Mouse (Mus musculus) erythroblast, embryonic 14.5 days (primary cell): ENCODE data around the gene Rnf103. TPM values are rescaled to one million over a fixed set of nuclear protein-coding genes. Genes with fewer than 3 reads are reported as not detected.
A peak's percentile ranks its signal among the peaks of the same experiment; 100 is the strongest.

Experiments
- H3K27me3 ChIP-seq: 2 replicates; pipeline ENCODE4 v1.6.1; 2012; ENCODE audit warnings: inconsistent platforms; ENCODE audit not compliant: control insufficient read depth
- H3K36me3 ChIP-seq: 2 replicates; pipeline ENCODE4 v1.6.1; 2012; ENCODE audit warnings: mild to moderate bottlenecking, inconsistent platforms; ENCODE audit not compliant: control insufficient read depth
- H3K4me1 ChIP-seq: 2 replicates; pipeline ENCODE4 v1.6.1; 2012; ENCODE audit warnings: inconsistent platforms; ENCODE audit not compliant: control insufficient read depth
- H3K4me3 ChIP-seq: replicated peaks from 2 replicates; pipeline ENCODE3; 2012; ENCODE audit warnings: moderate library complexity, mild to moderate bottlenecking, inconsistent platforms
- H3K9me3 ChIP-seq: 2 replicates; pipeline ENCODE4 v1.6.1; 2012; ENCODE audit warnings: low read length, inconsistent platforms, mixed read lengths; ENCODE audit not compliant: control insufficient read depth
- GATA1 ChIP-seq: IDR thresholded peaks from 2 replicates; pipeline ENCODE4 v1.6.1; 2012; ENCODE audit warnings: low read length, inconsistent platforms, mixed read lengths
- TAL1 ChIP-seq: IDR thresholded peaks from 3 replicates; pipeline ENCODE4 v1.6.1; 2012; ENCODE audit warnings: low read length, inconsistent platforms, mixed read lengths
- polyA plus RNA-seq: library from polyadenylated mRNA; stranded (reverse); fragments of >175 nt; gene quantifications from 2 replicates; pipeline ENCODE4 v1.2.3, GENCODE M21; 2012

The Rnf103 gene
- polyA plus RNA-seq, 1 experiment = 0.36 TPM

- Histone ChIP-seq H3K9me3 (no peaks in the 10 kb centered on the region), H3K36me3 (no peaks in the 10 kb centered on the region), H3K4me1 (no peaks in the 10 kb centered on the region), H3K27me3 (peaks cover 3% of the 10 kb centered on the region), H3K4me3 (no peak overlapping the region)
- TF ChIP-seq GATA1 (no peak), TAL1 (no peak)
Measured at GRCm38 (mm10) chr6:71486226-71486625, 7.5 kb upstream of the Rnf103 start.

- Histone ChIP-seq H3K27me3 (peaks cover 3% of the 10 kb centered on the region), H3K36me3 (no peaks in the 10 kb centered on the region)
- no peak for TF ChIP-seq TAL1
- no peak for TF ChIP-seq GATA1
Measured at GRCm38 (mm10) chr6:71486867-71487266, 6.8 kb upstream of the Rnf103 start.

GRCm38 (mm10) chr6:71487966-71488365 is 5.7 kb upstream of the Rnf103 start:
- no peaks in the 10 kb centered on the region for H3K36me3 ChIP-seq
- H3K4me3 ChIP-seq = no peak overlapping the region
- TF ChIP-seq GATA1 (no peak), TAL1 (no peak)
- H3K9me3 ChIP-seq = no peaks in the 10 kb centered on the region
- peaks cover 12% of the 10 kb centered on the region for H3K27me3 ChIP-seq
- no peaks in the 10 kb centered on the region for H3K4me1 ChIP-seq

More at GRCm38 (mm10) chr6:71486867-71487266, 6.8 kb upstream of the Rnf103 start:
- Histone ChIP-seq H3K4me1 (no peaks in the 10 kb centered on the region), H3K9me3 (no peaks in the 10 kb centered on the region), H3K4me3 (no peak overlapping the region)

GRCm38 (mm10) chr6:71492136-71492535 is 1.6 kb upstream of the Rnf103 start:
- peaks cover 18% of the 10 kb centered on the region for H3K27me3 ChIP-seq
- peaks cover 24% of the 10 kb centered on the region for H3K4me1 ChIP-seq
- H3K4me3 ChIP-seq = no peak overlapping the region
- H3K36me3 ChIP-seq = peaks cover 3% of the 10 kb centered on the region
- H3K9me3 ChIP-seq = no peaks in the 10 kb centered on the region
- TF ChIP-seq GATA1 (no peak), TAL1 (no peak)

- Histone ChIP-seq H3K27me3 (peaks cover 18% of the 10 kb centered on the region), H3K36me3 (peaks cover 9% of the 10 kb centered on the region), H3K9me3 (no peaks in the 10 kb centered on the region), H3K4me3 (peak overlapping the region; percentile 93), H3K4me1 (peaks cover 24% of the 10 kb centered on the region)
- TF ChIP-seq GATA1 (no peak), TAL1 (no peak)
Measured at GRCm38 (mm10) chr6:71492756-71493674, 679 bp upstream of the Rnf103 start.

GRCm38 (mm10) chr6:71494341-71495020 is 787 bp downstream of the Rnf103 start:
- Histone ChIP-seq H3K27me3 (peaks cover 18% of the 10 kb centered on the region), H3K9me3 (no peaks in the 10 kb centered on the region), H3K4me1 (peaks cover 24% of the 10 kb centered on the region), H3K4me3 (peak overlapping the region; percentile 93), H3K36me3 (peaks cover 18% of the 10 kb centered on the region)
- no peak for TF ChIP-seq TAL1
- no peak for TF ChIP-seq GATA1

- Histone ChIP-seq H3K4me1 (peaks cover 2% of the 10 kb centered on the region), H3K4me3 (no peak overlapping the region), H3K27me3 (no peaks in the 10 kb centered on the region), H3K36me3 (peaks cover 37% of the 10 kb centered on the region), H3K9me3 (no peaks in the 10 kb centered on the region)
- TF ChIP-seq TAL1 = no peak
- no peak for TF ChIP-seq GATA1
Measured at GRCm38 (mm10) chr6:71500575-71500974, 6.9 kb downstream of the Rnf103 start.

GRCm38 (mm10) chr6:71503001-71503400 is 9.3 kb downstream of the Rnf103 start:
- TF ChIP-seq GATA1 = no peak
- no peak for TF ChIP-seq TAL1
- Histone ChIP-seq H3K9me3 (no peaks in the 10 kb centered on the region), H3K4me3 (no peak overlapping the region), H3K36me3 (peaks cover 34% of the 10 kb centered on the region), H3K4me1 (no peaks in the 10 kb centered on the region), H3K27me3 (no peaks in the 10 kb centered on the region)

- no peak overlapping the region for H3K4me3 ChIP-seq
Measured at GRCm38 (mm10) chr6:71503670-71504069, 10.0 kb downstream of the Rnf103 start.

More at GRCm38 (mm10) chr6:71503670-71504069, 10.0 kb downstream of the Rnf103 start:
- Histone ChIP-seq H3K27me3 (no peaks in the 10 kb centered on the region), H3K36me3 (peaks cover 36% of the 10 kb centered on the region), H3K9me3 (no peaks in the 10 kb centered on the region), H3K4me1 (no peaks in the 10 kb centered on the region)
- TF ChIP-seq GATA1 (no peak), TAL1 (no peak)
